Mouse (Mus musculus) kidney, embryonic 14.5 days (tissue): ENCODE data around the gene Abt1. TPM values are rescaled to one million over a fixed set of nuclear protein-coding genes. Genes with fewer than 3 reads are reported as not detected.

Experiments
- ATAC-seq: fragments of 200-750 bp; cut with Nextera tagmentation; 2 replicates; pipeline ENCODE4 v1.8.0; 2017; ENCODE audit warnings: moderate number of reproducible peaks, mild to moderate bottlenecking, moderate TSS enrichment, moderate library complexity; ENCODE audit not compliant: low FRiP score, low TSS enrichment
- H3K27ac ChIP-seq: fragments of 300-500 bp; sonication (generic); 2 replicates; pipeline ENCODE4 v1.5.1; 2014; ENCODE audit warnings: low read depth, mild to moderate bottlenecking, low read length, moderate library complexity, mixed read lengths
- H3K27me3 ChIP-seq: fragments of 300-500 bp; sonication (generic); 2 replicates; pipeline ENCODE4 v1.6.1; 2014; ENCODE audit warnings: mild to moderate bottlenecking, low read length; ENCODE audit not compliant: control insufficient read depth, insufficient read depth
- H3K36me3 ChIP-seq: fragments of 300-500 bp; sonication (generic); 2 replicates; pipeline ENCODE4 v1.6.1; 2014; ENCODE audit warnings: low read length, mixed read lengths; ENCODE audit not compliant: control insufficient read depth, insufficient read depth
- H3K4me1 ChIP-seq: fragments of 300-500 bp; sonication (generic); 2 replicates; pipeline ENCODE4 v1.6.1; 2014; ENCODE audit warnings: low read length, mixed read lengths; ENCODE audit not compliant: control insufficient read depth, insufficient read depth
- H3K4me2 ChIP-seq: fragments of 300-500 bp; sonication (generic); replicated peaks from 2 replicates; pipeline ENCODE4 v1.6.1; 2014; ENCODE audit warnings: low read depth, mild to moderate bottlenecking, low read length
- H3K4me3 ChIP-seq: fragments of 300-500 bp; sonication (generic); 2 replicates; pipeline ENCODE4 v1.5.1; 2014; ENCODE audit warnings: mild to moderate bottlenecking, low read length
- H3K9ac ChIP-seq: fragments of 300-500 bp; sonication (generic); 2 replicates; pipeline ENCODE4 v1.6.1; 2014; ENCODE audit warnings: low read depth, mild to moderate bottlenecking, low read length, moderate library complexity
- H3K9me3 ChIP-seq: fragments of 300-500 bp; sonication (generic); 2 replicates; pipeline ENCODE4 v1.6.1; 2016; ENCODE audit warnings: low read length; ENCODE audit not compliant: control insufficient read depth
- WGBS: fragments of 180-500 bp; shearing (Covaris S2); extraction: QIAGEN DNeasy Blood & Tissue Kit; methylation state at CpG from one replicate; pipeline ENCODE4 v1.1.7; 2014; 5-methylcytosine and 5-hydroxymethylcytosine counted together
- polyA plus RNA-seq: library from polyadenylated mRNA; unstranded; fragments of >200 nt; fragmentation: Nextera tagmentation; extraction: Ambion mirVana; gene quantifications from 2 replicates; pipeline ENCODE4 v1.2.1, GENCODE M21; 2014

Abt1 gene
- polyA plus RNA-seq, 1 experiment from 2014 or later: 13.5 TPM

DNA sequence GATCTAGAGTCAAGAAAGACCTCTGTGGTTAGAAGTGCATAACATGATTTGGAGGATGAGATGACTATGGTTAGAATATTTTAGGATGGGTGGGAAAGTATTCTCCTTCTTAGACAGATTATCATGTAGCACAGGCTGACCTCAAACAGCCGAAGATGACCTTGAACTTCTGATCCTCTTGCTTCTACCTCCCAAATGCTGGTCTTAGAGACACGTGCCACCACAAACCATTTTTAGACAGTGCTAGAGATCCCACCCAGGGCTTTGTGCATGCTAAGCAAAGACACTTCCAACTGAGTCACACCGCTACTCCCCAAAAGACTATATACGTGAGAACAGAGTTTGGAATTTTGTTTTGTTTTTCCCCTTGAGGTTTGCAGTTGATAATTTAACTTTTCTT is 38.4 kb upstream of the Abt1 start:
- H3K36me3 ChIP-seq: no peaks in the 10 kb centered on the region
- no peak overlapping the region for H3K9ac ChIP-seq
- H3K9me3 ChIP-seq: no peaks in the 10 kb centered on the region
- H3K4me3 ChIP-seq: no peak overlapping the region
- H3K27ac ChIP-seq: no peak overlapping the region
- WGBS: 89% methylated on average over 4 of the region's 4 CpGs
- ATAC-seq: no peak
- H3K27me3 ChIP-seq: no peaks in the 10 kb centered on the region
- H3K4me2 ChIP-seq: no peak overlapping the region
- H3K4me1 ChIP-seq: peaks cover 5% of the 10 kb centered on the region; the same call in 1 of the 2 replicates

DNA sequence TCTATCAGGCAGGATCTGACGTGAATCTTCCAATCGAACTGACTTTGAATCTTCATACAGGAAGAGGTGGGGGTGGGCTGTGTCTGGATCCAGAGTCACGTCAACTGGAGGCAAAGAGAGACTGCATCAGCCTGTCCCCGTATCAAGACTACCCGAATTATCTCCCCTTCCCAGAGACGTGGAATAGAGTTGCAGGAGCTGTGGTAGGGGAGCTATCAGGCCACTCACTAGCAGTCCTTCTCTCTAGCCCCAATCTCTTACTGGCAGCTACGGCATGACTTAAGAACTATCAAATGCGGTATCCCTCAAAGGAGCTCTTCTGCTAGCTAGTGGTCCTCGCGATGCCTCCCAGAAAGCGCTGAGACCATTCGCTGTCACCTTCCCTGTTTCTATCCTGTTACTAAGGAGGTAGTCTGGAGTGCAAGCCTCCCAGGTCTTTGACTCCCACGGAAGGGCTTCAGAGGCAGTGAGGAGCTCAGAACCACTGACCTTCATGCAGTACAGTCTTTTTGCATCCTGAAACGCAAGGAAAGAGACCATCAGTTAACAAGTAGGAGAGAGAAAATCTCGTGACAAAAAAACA is 35.7 kb upstream of the Abt1 start:
- no peak overlapping the region for H3K4me3 ChIP-seq
- no peaks in the 10 kb centered on the region for H3K9me3 ChIP-seq
- H3K27ac ChIP-seq: no peak overlapping the region
- 18% methylated on average over 15 of the region's 15 CpGs for WGBS
- ATAC-seq: no peak
- no peak overlapping the region for H3K9ac ChIP-seq
- no peak overlapping the region; the same call in 1 of the 2 replicates for H3K4me2 ChIP-seq
- H3K4me1 ChIP-seq: no peaks in the 10 kb centered on the region
- H3K36me3 ChIP-seq: no peaks in the 10 kb centered on the region
- no peaks in the 10 kb centered on the region for H3K27me3 ChIP-seq

DNA sequence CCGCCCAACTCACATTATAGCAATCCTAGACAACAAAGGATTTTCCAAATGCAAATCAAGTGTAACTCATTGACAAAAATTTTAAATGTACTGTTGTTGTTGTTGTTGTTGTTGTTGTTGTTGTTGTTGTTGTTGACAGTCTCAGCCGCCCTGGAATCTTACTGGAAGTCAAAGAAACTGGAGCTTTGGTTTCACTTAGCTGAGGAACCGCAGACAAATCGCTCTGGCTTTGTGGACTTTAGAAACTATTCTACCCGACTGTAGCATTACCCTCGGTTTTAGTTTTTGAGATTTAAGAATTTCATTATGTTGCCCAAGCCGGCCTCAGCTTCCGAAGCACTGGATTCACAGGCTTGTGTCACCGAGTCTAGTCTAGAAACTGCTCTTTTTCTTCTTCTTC is 30.3 kb upstream of the Abt1 start:
- 1% methylated on average over 9 of the region's 9 CpGs for WGBS
- H3K9me3 ChIP-seq: no peaks in the 10 kb centered on the region

DNA sequence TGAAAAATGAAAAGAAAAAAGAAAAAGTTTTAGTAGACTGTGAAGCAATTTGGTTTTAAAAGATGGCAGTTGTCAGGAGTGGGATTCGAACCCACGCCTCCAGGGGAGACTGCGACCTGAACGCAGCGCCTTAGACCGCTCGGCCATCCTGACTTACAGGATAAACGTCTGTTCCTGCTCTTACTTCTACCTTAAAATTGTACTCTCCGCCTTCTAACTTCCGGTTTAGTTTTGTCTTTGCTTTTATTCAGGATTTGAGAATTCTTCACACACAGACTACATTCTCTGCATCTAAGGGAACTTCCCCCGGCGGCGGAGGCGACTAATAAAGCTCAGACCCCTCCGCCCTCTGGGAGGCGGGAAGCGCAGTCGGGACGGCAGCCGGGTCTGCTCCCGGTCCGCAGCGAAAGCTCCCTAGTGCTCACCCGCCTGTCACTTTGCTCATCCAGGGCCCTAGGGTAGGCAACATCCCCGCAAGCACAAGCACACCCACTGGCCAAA is 29.7 kb upstream of the Abt1 start:
- peak; percentile 88 for ATAC-seq
- peak overlapping the region; percentile 38 for H3K4me2 ChIP-seq

More for the DNA sequence above, 30.3 kb upstream of the Abt1 start:
- Histone ChIP-seq H3K4me3 (peak overlapping the region; percentile 71), H3K27me3 (no peaks in the 10 kb centered on the region), H3K9ac (peak overlapping the region; percentile 69), H3K4me1 (no peaks in the 10 kb centered on the region), H3K27ac (peak overlapping the region; percentile 87; the same call in 1 of the 2 replicates), H3K36me3 (no peaks in the 10 kb centered on the region), H3K4me2 (peak overlapping the region; percentile 38)
- no peak for ATAC-seq

DNA sequence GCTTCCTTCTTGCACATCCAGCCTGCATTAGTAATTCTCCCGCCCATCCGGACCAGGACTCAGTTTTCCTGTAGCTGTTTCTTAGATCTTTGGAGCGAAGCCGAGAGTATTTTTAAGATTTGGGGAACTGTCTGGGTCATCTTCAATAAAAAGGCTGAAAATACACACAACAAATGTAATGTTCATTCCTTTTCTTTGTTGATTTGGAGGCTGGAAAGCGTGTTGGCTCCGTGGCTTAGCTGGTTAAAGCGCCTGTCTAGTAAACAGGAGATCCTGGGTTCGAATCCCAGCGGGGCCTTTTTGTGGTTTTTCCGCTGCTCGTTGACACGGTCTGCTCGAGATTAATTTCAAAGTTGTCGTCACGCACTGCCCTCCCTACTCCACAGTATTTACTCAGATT is 26.7 kb upstream of the Abt1 start:
- WGBS: 0% methylated on average over 15 of the region's 15 CpGs
- H3K36me3 ChIP-seq: no peaks in the 10 kb centered on the region
- H3K27me3 ChIP-seq: no peaks in the 10 kb centered on the region
- H3K4me2 ChIP-seq: peak overlapping the region; percentile 61
- H3K9ac ChIP-seq: peak overlapping the region; percentile 56
- no peaks in the 10 kb centered on the region for H3K4me1 ChIP-seq
- H3K27ac ChIP-seq: no peak overlapping the region
- no peaks in the 10 kb centered on the region for H3K9me3 ChIP-seq
- H3K4me3 ChIP-seq: peak overlapping the region; percentile 49
- ATAC-seq: 0 out of 2 replicates have a peak, but pooled peaks have one; percentile 20

More for the DNA sequence above, 29.7 kb upstream of the Abt1 start:
- H3K9me3 ChIP-seq: no peaks in the 10 kb centered on the region
- H3K27me3 ChIP-seq: no peaks in the 10 kb centered on the region
- no peaks in the 10 kb centered on the region for H3K36me3 ChIP-seq
- no peaks in the 10 kb centered on the region for H3K4me1 ChIP-seq
- H3K27ac ChIP-seq: peak overlapping the region; percentile 87
- H3K9ac ChIP-seq: peak overlapping the region; percentile 69
- H3K4me3 ChIP-seq: peak overlapping the region; percentile 71
- under 1% methylated on average over 25 of the region's 25 CpGs for WGBS

DNA sequence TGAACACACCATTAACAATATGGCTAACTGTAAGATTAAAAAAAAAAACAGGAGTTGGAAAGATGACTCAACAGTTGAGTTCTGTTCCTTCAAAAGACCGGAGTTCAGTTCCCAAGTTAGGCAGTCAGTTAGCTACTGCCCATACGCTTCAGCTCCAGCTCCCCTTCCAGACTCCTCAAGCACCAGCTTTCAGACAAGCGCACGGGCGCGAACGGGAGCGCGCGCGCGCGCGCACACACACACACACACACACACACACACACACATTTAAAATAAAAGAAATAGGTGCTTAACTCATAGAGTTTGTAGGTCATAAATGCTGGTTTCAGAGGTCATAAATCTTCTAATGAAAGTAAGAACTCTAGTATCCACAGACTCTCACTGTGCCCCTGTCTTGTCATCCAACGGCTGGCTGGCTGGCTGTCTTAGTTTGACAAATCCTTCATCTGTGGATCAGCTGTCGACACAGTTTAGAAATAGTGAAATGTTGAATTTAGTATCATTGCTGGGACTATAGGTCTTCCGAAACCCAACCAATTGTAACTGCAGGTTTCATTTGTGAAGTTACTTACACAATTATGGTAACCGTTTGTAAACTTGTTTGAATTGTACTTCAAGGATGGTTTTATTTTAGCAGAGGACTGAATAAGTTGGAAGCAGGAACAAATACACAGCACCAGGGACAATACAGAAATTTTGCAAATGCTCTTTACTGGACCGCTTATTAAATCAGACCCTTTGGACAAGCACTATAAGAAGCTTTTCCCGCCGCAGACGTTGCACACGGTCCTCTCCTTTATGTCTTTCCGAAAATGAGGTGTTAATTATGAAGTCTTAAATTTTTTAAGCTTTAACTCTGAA is 25.8 kb upstream of the Abt1 start:
- no peaks in the 10 kb centered on the region for H3K36me3 ChIP-seq
- peak overlapping the region; percentile 61 for H3K4me2 ChIP-seq
- H3K9ac ChIP-seq: peak overlapping the region; percentile 56
- H3K4me3 ChIP-seq: peak overlapping the region; percentile 49
- no peak for ATAC-seq
- H3K9me3 ChIP-seq: no peaks in the 10 kb centered on the region
- H3K27ac ChIP-seq: 0 out of 2 replicates have a peak overlapping the region, but pooled peaks have one; percentile 30
- H3K27me3 ChIP-seq: no peaks in the 10 kb centered on the region
- WGBS: under 1% methylated on average over 24 of the region's 24 CpGs
- 0 out of 2 replicates have a peak, but pooled peaks cover 3% of the 10 kb centered on the region for H3K4me1 ChIP-seq

DNA sequence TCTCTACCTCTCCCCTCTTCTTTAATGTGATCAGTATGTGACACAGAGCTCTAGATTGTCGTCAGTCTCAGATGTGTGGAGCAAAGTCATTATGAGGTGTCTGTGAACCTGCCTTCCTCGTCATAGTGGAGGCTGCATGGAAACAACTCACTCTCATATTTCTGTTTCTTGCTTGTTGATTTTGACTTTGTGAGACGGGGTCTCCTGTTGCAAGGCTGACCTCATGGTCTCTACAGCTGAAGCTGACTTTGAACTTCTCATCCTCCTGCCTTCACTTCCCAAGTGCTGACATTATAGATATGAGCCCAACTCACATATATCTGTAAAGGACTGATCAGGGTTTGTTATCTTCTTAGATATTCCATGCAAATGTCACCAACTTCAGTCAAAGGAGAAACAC is 25.1 kb upstream of the Abt1 start:
- Histone ChIP-seq H3K36me3 (no peaks in the 10 kb centered on the region), H3K4me3 (peak overlapping the region; percentile 49), H3K9ac (no peak overlapping the region), H3K4me1 (0 out of 2 replicates have a peak, but pooled peaks cover 3% of the 10 kb centered on the region), H3K27me3 (no peaks in the 10 kb centered on the region), H3K4me2 (peak overlapping the region; percentile 61), H3K9me3 (no peaks in the 10 kb centered on the region), H3K27ac (0 out of 2 replicates have a peak overlapping the region, but pooled peaks have one; percentile 30)
- 57% methylated on average over 3 of the region's 3 CpGs for WGBS
- no peak for ATAC-seq

DNA sequence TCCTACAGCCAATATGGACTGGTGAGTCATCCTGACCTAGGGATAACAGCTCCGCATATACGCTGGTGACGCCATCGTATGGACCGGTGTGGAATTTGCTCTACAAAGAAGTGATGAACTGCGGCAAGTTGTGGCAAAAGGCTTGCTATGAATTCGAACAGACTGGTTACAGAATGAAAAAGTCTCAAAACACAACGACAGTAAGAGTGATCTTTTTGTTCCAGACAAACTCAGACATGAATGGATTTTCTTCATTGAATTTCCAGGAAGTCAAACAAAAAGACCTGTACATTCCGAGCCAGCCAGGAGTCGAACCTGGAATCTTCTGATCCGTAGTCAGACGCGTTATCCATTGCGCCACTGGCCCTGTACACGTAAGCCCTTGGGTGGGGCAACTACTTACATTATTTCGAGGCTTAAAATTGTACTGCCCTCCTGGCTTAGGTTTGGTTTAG is 22.9 kb upstream of the Abt1 start:
- Histone ChIP-seq H3K27me3 (no peaks in the 10 kb centered on the region), H3K4me1 (0 out of 2 replicates have a peak, but pooled peaks cover 3% of the 10 kb centered on the region), H3K9ac (peak overlapping the region; percentile 51), H3K4me2 (peak overlapping the region; percentile 68), H3K4me3 (peak overlapping the region; percentile 53), H3K36me3 (no peaks in the 10 kb centered on the region), H3K9me3 (no peaks in the 10 kb centered on the region), H3K27ac (peak overlapping the region; percentile 53; the same call in 1 of the 2 replicates)
- WGBS: under 1% methylated on average over 16 of the region's 16 CpGs
- ATAC-seq: peak; percentile 61
